Mouse (Mus musculus): ENCODE measurements around the gene Selenot.
"Not testable (repeated sequence)": the region's sequence is repeated elsewhere in the genome, so short reads cannot be mapped to it uniquely, and the experiment has no call there.

Selenot gene

DNA sequence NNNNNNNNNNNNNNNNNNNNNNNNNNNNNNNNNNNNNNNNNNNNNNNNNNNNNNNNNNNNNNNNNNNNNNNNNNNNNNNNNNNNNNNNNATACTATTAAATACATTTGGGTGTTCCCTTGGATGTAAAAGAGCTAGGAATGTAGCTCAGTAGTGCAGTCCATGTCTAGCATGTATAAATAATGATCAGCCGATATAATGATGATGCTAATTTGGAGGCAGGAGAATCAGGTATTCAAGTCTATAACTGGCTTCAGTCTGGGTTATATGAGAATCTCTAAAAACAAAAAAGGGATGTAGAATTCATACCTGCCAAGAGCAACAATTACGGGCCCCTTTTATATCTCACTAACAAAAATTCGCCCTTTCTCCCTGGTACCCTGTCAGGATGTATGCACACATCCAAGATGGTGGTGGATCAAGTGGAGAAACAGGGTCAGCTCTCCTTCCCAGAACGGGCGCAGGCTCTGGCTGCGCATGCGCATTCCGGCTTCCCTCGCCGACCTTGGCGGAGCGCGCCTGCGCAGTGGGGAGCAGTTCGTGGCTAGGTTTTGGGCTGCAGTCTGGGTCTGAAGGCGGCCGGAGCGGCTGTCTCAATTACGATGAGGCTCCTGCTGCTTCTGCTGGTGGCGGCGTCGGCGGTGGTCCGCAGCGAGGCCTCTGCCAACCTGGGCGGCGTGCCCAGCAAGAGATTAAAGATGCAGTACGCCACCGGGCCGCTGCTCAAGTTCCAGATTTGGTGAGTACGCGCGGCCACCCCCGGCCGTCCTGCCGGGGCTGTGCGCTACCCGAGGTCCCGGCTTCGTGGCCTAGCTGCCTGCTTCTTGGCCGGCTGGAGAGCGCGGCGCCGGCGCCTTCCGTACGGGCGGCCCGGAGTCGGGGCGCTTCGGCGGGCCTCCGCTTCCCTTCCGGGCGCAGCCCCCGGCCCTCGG lies at the start of gene Selenot:
TSS of gene Selenot (plus strand) at position 500 of the 930 bp plus-strand sequence.
- peak; percentile 98 for DNase-seq (ENCODE audit: low read depth, low spot score)

DNA sequence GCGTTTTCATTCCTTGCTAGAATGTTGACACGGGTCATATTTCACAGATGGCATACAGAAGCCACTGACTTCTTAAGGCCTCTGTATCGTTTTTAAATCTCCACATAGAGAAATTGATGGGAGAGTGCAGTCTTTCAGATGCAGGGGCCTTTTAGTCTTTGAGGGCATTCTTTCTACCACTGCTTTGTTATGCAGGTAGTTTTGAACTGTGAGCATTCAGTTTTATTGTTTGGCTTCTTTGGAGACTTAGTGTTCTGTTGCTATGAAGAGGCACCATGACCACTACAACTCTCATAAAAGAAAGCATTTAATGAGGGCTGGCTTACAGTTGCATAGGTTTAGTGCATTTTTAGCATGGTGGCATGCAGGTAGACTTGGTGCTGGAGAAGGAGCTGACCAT lies 39.9 kb upstream of the Selenot start:
- no peak for DNase-seq (ENCODE audit: low read depth, low spot score)

DNA sequence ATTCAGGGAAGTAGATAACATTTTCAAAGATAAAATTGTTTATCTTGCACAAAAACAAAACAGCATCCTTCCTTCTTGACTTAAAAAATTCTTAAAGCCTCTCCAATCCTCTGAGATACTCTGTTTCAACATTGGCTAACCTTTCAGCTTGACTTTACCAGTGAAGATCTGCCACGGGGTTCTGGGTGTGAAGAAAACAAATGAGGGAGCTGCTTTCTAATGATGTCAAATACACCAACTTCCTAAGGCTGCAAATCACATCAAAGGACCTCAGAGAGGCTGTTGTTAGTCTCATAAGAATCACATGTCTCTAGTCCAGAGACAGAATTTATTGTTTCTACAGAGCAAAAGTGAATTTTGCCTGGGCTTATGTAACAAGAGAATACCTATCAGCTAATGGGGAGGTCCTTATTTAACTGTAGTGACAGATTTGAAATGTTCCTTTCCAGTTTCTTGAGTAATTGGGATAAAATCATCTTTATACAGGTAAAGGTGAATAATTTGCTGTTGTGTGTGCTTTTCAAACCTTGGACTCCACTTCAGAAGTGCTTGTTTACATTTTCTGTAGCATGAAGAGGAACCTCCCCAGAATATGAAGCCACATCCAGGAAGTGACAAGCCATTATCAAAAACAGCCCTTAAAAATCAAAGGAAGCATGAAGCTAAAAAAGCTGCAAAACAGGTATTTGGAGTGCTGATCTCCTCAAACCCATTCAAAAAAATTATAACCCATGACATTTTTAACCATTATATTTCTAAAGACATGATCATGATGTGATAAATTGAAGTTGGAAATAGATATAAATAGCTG lies 24.2 kb upstream of the Selenot start:
- no peak for DNase-seq (ENCODE audit: low read depth, low spot score)

DNA sequence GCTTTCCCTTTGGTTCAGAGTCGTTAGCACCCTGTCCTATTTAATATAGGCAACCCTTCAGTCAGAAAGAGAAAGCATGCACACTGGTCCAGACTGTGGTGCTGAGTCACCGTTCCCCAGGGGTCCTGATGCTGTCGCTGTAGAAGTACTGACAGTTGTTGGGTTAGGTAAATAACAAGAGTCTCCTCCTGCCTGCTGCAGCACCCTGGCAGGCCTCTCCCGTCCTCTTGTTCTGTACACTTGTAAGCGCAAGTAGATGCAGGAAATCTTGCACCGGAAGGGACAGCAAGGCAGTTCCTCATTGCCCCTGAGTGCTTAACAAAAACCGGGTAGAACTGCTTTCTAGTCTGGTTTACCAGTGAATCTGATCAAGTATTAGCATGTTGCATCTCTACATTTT lies 19.8 kb upstream of the Selenot start:
- no peak for DNase-seq (ENCODE audit: low read depth, low spot score)

DNA sequence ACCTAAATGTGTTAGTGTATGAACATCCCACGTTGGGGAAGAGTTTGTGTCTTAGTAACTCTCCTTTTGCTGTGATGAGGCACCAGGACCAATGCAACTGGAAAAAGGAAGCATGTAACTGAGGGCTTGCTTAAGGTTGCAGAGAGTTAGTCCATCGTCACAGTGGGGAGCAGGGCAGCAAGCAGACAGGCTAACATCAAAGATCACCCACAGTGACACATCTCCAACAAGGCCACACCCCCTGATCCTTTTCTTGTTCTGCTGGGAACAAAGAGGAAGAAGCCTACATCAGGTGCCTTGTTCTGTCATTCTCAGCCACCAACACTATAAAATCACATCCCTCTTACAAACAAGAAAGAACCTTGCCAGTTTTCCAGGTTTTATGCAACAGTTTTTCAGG lies 16.5 kb upstream of the Selenot start:
- DNase-seq (ENCODE audit: low read depth, low spot score), result no peak

DNA sequence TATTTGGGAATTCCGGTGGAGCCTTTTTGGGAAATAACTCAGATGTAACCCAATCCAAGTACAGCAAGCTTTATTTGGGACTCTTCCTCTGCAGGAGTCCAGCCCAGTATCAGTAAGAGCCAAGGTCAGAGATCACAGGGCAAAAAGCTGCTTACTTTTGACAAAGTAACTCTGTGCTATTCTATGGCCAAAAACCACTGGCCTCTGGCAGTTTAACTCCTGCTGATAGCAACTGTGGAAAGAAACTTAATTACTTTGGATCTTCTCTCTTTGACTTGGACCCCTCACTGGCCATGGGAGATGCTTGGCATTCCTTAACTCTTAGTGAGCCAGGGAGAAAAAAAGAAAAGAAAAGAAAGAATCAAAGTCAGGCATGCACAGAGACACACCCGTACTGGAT lies 15.0 kb upstream of the Selenot start:
- peak; percentile 12 for DNase-seq (ENCODE audit: low read depth, low spot score)

DNA sequence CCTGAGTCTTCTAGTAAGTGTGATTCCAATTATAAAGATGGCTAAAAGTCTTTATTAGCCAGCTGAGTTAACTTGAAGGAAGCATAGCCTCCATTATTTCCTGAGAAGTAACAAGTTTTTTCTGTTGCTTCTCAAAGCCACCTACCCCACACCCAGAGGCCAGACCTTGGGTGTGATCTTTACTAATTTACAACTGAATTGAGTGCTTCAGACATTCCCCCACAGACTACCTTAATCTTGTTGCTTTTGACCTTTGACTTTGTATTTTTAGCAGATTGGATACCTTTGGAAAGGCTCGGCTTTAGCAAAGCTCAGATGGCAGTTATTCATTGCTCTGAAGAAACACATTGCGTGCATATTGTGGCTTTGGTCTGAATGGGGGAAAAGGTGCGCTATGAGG lies 5.6 kb upstream of the Selenot start:
- no peak for DNase-seq (ENCODE audit: low read depth, low spot score)

DNA sequence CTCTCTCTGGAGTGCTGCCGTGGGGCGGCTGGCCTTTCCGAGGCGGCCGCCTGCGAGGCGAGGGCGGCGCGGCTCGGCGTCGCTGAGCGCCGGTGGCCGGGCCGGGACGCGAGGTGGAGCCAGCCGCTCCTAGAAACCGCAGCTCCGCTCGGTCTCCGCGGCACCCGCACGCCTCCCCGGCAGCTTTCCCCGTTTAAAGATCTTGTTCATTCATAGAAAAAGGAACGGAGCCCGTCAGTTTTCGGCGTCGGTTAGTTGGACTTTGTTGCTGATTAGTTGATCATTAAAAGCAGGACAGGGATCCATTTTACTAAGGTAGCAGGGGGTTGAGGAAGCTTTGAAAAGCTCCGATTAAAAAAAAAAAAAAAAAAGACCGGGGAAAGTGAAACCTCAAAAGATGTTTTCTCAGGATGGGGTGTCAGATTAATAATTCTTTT lies 649 bp downstream of the Selenot start:
- DNase-seq (ENCODE audit: low read depth, low spot score), result peak; percentile 37

DNA sequence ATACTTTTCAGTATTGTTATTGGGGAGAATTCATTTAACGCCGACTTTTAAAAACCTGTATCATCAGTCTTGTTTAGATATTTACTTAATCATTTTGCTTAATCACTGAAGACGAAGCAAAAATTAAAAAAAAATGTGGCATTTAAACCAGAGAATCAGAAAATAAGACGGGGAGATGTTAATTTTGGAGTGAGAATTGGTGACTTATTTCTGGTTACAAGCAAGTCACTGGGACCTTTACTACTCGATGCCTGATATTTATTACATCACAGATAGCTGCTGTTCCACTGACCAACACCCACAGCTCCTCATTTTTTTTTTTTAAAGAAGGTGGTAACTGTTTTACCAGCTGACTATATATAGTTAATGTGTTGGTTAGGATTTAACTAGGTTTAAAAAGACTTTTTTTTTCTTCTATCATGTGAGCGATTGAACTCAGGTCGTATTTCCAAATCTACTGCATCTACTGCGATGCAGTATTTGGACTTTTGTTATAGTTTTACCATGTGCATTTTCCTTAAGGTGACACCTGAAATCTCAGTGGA lies 1.1 kb downstream of the Selenot start:
- no peak for DNase-seq (ENCODE audit: low read depth, low spot score)

DNA sequence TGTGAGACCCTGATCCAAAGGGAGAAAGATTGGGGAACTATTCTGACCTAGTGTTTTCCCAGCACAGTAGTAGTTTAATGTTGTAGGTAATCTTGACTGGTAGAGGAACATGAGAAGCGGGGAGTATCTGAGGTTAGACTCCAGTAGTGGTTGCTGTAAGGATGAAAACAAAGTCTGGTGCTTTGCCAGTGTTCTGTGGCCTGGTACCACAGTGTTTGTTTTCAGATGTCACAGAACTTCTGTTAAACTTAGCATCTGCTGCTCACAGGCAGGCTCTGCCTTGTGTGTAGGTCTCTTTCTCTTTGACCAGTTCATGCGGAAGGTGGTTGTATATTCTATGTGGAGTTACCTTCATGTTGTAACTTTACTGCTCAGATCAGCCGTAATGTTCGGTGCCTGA lies 5.1 kb downstream of the Selenot start:
- no peak for DNase-seq (ENCODE audit: low read depth, low spot score)

DNA sequence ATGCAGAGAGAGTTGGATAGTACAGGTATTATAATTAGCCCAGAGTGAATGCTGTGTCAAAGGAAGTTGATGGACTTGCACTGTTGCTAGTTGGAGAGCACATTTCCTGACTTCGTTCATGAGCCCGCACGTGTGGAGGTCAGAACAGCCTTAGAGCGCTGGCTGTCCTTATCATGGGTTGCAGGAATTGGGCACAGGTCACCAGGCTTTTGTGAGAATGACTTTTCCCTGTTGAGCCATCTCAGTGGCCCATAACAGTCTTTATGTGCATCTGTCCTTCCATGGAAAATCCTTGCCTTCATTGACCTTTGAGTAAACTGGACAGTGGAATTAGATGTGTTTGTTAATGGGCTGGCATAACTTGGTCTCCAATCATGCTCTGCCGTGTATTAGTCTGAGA lies 5.9 kb downstream of the Selenot start:
- no peak for DNase-seq (ENCODE audit: low read depth, low spot score)

DNA sequence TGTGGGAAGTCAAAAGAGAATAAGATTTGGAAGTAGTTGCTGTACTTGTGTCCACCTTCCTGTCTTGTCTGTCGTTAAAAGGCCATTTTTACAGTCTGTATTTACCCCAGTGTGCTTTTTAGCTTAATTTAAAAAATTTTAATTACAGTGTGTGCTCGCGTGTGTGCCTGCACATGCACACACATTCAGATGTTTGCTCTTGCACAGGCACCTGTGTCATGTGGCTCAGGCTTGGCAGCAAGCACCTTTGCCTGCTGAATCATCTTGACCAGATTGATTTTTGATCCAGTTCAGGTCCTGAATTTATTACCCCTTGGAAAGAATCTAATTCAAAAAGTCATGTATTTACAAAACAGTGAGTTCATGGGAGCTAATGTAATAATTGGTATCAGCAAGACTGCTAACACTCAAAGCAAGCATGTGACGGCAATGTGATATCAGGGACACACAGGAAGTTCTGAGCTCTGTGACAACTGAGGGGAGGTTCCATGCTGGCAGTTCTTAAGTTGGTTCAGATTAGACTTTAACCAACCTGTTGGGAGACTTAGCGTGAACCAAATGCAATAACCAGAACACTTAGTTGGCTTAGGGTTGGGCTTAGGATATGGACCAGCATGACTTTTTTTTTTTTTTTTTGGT lies 6.5 kb downstream of the Selenot start:
- no peak for DNase-seq (ENCODE audit: low read depth, low spot score)

DNA sequence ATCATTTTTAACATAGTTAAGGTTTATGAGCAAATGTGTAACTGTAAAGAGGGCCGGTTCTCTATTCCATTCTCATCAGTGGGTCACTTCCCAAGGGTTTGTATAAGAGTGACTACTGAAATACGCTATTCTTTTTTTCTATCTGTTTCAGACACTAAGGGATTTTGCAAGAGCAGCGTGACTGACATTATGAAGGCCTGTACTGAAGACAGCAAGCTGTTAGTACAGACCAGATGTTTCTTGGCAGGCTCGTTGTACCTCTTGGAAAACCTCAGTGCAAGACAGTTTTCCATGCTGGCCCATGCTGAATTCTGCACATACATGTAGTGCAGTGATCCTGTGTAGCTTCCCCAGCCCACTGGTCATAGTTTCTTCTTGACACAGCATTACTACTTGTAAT lies 14.1 kb downstream of the Selenot start:
- not testable (repeated sequence) for DNase-seq (ENCODE audit: low read depth, low spot score)

DNA sequence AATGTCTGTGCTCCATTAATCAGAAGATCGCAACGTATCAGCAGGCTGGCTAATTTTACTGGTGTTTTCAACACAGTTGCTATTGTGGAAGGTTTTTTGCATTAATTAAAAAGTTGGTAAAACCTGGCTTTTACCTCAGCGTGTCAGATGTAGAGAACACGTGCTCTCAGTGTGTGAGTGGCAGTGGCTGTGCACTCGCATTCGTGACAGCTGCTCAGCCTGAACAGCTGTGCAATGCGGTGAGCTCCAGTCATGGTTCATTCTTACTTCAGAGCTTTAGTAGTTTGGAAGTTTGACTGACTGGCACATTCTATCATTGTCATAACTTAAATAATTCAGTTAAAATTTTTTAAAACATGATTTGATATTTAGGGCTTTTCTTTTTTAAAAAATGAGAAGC lies 16.2 kb downstream of the Selenot start:
- DNase-seq (ENCODE audit: low read depth, low spot score), result not testable (repeated sequence)

DNA sequence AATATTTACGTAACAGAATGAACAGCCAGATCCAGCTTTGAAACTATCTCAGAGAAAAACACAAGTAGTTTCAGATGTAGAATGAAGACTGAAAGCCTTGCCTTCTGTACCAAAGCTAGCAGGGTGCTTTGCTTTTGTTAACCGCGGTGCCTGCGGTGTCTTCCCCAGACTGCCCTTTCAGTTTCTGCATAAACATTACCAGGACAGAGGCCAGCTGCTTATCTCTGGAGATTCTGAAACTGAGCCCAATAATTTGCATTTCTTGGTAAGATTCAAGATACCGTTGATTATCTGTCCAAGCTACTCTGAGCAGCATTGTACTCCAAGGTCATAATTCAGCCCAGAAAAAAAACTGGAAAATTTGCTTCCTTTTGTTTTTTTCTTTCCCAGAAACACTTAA lies 17.2 kb downstream of the Selenot start:
- DNase-seq (ENCODE audit: low read depth, low spot score), result no peak

DNA sequence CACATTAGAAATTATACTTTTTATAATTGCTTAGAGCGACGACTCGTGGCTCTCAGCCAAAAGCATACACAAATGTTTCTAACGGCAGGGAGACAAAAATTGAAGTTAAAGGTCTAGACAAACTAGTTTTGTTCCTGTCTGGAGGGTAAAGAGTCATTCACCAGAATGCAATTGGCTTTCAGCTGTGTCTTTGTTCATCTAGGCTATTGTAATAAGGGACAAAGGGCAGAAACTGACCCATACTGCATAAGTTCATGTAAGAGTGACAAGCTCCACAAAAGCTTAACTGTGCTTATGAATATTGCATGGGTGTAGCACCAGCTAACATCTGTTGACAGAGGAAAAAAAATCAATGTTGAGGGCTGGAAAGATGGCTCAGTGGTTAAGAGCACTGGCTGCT lies 32.1 kb downstream of the Selenot start:
- peak; percentile 34 for DNase-seq (ENCODE audit: low read depth, low spot score)

DNA sequence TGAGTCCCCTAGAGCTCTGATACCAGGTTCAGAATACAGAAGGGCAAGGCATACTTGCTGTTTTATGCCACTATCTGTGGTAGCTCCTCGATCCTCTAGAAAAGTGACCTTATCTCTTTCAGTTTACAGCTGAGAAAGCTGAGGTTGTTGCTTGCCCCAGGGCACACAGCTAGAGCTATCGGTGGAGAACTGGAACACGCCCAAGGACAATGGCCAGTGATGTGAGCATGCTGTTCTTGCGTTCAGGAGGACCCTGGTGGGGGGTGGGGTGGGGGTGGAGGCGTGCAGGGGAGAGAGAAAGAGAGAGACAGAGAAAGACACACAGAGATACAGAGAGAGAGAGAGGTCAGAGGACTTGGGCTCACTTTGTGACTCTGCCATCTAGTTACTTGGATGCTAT lies 33.5 kb downstream of the Selenot start:
- DNase-seq (ENCODE audit: low read depth, low spot score), result no peak

DNA sequence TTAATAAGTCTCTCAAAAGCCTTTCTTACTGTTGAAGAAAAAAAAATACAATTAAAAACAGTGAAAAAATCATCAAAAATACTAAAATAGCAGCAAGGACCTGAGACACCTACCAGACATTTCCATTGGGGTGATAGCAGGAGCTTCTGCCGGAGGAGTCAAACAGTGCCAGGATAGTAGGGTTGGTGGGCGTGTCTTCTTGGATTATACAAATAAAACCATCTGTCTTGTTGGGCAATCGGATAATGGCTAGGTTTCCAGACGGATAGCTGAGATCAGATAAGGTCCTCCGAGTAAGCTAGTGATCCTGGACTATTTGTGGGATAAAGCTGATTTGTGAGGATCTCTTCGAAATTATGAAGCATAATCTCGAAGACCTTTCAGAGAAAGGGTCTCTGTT lies 44.6 kb downstream of the Selenot start:
- DNase-seq (ENCODE audit: low read depth, low spot score), result no peak

DNA sequence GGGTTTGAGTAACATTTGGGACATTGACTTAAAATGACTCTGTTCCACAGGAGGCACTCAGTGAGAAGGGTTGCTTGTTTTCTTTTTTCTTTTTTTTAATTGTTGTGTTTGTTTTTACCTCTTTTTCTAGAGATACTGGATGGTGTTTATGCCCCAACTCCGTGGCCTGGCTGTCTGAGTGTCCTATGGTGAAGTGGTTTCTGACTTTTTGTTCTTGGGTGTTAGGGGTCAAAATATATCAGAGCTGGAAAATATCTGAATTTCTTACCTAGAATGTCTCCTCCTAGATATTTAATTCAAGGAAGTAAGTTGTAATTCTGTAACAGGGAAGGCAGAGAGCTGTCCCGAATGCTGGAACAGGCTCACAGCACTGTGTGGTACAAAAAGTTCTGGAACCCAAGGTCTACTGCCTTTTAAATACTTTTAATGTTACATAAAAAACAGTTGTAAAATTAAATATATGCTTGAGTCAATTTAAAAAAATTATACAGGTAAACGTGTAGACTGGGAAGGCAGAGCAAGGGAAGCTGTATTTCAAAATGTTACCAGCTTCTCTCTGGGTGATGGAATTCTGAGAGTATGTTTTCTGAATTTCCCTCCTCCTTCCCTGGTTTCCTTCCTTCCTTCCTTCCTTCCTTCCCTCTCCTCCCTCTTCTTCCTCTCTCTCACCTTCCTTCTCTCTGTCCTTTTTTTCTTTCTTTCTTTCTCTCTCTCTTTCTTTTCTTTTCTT lies 46.4 kb downstream of the Selenot start:
- no peak for DNase-seq (ENCODE audit: low read depth, low spot score)

DNA sequence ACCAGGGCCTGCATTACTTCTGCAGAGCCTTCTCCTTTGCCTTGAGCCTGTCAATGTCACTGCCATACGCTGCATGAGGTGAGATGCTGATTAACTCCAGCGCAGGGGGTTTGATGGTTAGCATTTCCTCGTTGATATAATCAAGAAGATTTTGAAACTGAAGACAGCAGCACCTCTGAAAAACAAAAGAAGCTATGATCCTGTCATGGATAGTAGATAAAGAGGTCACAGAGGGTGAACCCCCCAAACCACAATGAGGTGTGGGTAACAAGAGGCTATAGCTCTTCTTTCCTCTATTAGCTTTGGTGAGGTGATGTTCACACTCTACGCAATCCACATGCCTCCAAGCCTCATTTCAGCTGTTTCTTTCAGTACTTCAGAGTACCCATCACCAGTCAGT lies 48.5 kb downstream of the Selenot start:
- no peak for DNase-seq (ENCODE audit: low read depth, low spot score)

DNA sequence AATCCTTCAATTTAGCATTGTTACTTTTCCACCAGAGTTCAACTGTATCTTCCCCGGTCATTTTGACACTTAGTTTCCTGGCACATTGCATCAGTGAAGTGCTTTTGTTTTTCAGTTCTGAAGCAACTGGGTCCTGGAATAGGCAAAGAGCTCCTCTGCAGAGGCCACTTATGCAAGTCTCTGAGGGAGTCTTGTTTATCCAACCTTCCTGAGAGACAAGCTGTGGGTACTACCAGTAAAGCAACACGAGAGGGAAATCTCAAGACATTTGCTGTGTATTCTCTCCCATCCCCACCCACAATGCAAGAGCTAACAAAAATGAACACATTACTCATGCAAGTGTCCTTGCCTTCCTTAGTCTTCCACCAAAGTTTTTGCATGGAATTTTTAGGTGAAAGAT lies 55.3 kb downstream of the Selenot start:
- no peak for DNase-seq (ENCODE audit: low read depth, low spot score)

Measured in mesoderm, embryonic 11.5 days (tissue).